Mouse (Mus musculus) natural killer cell, adult 2 months (primary cell): ENCODE data around the gene Wtip.
"Not testable (repeated sequence)": the region's sequence is repeated elsewhere in the genome, so short reads cannot be mapped to it uniquely, and the experiment has no call there.

Source experiments
- DNase-seq, 2 experiments: peaks; one replicate each; pipeline ENCODE4 v3.0.0; 2022; ENCODE audit warnings: low spot score in 2 of 2

Gene Wtip

DNA sequence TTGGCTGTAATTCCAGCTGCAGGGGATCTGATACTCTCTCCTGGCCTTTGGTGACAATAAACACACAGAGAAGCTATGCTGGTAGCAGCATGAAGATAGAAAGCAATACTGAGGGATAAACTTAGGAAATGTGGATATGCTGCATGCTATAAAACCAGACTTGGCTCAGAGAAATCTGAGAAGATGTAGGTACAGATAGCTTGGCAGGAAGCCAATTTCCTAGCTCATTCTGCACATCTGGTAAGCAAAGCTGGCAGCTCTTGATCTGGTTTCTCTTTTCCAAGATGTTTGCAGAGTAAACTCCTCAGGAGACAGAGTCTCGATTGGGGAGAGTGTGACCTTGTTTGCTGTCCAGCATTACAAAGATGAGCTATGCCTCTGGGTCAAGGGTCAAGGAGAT, 12.4 kb downstream of the Wtip start:
- DNase-seq, result not testable (repeated sequence)

DNA sequence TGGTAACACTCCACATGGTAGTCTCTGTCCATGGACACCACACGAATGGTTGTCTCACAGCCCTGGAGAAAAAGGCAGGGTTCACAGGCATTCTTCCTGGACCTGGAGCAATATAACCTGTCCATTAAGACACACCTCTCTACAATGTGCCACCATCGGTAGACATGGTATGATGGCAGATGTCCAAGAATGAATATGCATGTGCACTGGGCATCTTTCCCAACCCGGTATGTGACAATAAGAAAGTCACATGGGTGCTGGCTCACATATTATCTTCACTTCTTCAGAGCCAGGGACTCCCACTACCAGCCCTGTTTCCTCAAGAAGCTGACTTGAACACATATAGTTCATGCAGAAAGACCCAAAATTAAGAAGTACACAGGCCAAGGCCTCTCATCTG, 16.5 kb downstream of the Wtip start:
- DNase-seq, result no peak

GRCm38 (mm10) chr7:34109190-34109589, 23.9 kb downstream of the Wtip start:
- DNase-seq, result no peak

DNA sequence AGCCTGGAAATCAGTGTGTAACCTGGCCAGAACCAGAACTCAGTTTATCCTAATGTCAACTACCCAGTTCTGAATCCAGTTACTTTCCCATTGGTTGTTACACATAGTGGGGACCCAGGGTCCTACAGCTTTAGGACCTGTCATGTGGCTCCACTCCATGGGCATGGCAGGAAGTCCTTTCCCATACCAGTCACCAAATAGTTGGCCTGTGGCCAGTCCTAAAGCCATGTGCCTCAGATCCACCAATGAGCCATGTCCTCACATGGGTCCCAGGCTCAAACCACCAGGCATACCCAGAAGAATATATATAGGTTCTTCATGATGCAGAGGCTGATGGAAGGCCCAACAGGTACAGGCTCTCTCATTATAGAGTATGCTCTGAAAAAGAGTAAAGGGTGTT, 31.8 kb downstream of the Wtip start:
- DNase-seq, result no peak

- no peak for DNase-seq
Measured at GRCm38 (mm10) chr7:34100002-34100401, 33.1 kb downstream of the Wtip start.

DNA sequence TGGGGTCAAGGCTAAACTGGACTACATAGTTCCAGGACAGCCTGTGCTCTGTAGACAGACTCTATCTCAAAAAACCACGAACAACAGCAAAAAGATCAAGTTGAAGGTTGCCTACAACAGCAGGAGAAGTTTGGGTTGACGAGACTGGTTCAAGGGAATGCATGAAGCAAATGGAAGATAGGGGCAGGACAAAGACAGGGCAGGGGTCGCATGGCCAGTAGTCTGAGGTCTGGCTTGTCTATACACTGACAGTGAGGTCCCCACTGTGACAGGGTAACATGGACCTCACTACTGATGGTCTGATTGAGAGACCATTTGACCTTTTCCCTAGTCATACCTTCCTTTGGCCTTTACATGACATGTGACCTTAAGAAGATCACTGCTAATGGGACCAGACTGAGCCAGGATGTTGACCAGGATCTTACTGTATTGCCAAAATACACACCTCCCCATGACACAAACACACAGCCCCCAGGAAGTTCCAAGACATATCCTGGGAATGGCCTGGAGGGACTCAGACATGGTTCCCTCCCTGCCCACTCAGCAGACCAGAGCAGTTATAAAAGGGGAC, 38.1 kb downstream of the Wtip start, which contains the start of gene Scgb1b30:
Scgb1b30 (plus strand) TSS at position 521 of the 571 bp plus-strand sequence.
- no peak for DNase-seq

DNA sequence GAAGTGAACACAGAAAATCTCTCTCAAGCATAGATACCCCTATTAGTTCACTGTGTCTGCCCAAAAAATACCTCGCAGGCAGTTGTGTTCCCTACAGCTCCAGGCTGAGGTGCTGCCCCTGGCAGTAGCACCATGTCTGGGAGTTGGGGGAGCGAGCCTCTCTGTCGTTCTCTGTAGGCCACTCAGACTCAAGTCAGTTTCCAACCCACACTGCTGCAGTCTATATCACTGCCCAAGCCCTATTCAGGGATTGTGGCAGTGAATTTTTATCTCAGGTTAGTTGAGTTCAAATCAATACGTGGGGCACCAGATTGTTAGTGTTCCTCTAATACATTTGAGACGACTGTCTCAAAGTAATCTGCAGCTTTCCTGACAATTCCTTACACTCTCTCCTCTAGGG, 64.9 kb downstream of the Wtip start:
- DNase-seq, result not testable (repeated sequence)
